Mouse (Mus musculus) cerebellum, adult 11 months (tissue): ENCODE results near the gene Vstm4.

Experiments used
- DNase-seq: peaks from one replicate; pipeline ENCODE4 v3.0.0; 2022

Gene Vstm4

DNA sequence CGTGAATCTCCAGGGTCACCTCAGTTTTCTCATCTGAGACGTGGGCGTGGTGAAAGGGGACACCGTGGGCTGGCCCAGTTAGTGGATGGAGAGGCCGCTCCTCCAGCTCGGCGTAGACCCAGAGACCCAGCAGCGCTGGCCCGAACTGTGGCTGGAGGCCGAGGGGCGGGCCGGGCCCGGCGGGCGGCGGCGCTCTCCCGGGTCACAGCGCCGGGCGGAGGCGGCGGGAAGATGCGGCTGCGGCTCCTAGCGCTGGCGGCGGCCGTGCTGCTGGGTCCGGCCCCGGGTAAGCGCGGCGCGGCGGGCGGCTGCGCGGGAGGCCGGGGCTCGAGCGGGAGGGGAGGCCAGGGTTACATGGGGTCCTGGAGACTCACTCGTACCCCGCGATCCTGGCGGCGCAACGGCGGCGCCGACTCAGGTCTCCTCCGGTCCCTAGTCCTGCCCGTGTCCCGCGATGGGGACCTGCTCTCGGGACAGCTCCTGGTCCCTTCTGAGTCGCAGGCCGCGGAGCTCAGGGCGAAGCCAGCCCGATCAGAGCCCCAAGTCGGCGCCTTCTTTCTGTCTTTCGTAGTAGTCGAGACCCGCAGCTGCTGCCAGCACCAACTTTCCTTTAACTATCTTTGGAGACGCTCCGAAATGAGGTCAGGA, at the start of gene Vstm4:
Gene Vstm4 (plus strand): TSS at position 76 of the 648 bp plus-strand sequence.
- DNase-seq = peak; percentile 6

DNA sequence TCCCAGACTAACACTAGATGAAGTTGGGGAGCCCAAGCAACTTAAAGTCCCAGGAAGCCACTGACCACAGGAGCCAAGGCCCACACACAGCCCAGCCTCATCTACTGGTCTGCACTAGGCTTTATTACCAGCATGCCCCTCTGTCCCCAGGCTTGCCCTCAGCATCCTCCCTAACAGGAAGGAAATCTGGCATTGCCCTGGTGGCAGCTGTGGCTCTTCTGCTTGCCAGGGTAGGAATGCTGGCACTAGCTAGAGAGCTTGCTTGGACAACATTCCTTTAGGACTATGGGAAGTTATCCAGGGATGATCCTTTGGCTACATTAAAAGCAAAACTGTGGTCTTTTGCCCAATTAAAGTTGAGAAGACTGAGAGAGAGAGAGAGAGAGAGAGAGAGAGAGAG, 46.4 kb upstream of the Vstm4 start:
- no peak for DNase-seq

DNA sequence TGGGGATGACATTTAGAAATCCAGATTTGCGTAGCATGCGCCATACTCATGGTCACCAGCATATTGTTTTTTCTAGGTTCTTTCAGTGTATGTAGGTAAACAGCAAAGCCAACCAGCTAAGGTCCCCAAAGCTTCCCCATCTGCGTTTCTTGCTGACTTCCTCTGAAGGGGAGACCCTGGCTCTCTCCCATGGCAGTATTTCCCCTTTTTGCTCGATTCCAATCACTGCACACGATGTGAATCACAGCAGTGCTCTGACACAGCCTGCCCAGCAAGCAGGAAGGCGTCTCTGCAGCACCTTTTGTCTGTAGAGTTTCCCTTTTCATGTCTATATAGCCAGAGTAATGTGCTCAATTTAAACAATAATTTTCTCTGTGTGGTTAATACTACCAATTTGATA, 44.1 kb upstream of the Vstm4 start:
- DNase-seq = no peak

DNA sequence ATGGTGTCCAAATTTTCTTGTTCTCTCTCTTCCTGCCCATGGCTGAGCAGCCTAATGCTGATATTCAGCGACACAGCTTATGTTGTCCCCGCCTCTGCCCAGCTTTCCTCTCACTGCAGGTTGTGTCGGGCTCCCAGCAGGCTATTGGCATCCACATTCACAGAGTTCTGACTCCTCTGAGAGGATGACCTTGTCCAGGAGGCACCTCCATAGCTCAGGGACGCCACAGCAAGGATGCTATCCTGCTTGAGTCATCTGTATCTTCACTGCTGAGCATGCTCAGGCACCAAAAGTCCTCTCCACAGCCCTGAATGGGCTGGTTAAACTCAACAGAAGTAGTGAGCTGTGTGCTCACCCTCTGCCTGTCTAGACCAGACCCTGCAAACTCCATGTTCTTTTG, 41.6 kb upstream of the Vstm4 start:
- DNase-seq = no peak

DNA sequence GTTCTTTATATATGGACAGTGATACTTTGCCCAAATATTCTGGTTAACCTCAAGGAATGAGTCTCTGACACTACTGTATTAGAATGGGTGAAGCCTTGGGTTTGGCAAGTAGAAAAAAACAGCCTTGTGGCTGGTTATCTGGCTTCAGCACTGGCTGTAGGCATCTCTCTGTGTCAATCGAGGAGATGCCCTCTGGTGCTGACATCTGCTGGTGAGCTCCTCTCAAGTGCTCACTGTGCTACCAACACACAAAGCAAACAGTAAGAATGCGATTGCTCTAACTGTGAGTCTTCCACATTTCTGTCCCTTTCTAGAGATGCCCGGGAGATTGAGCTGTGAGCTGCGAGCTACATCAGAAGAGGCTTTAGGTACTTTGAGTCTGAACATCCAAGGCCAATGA, 40.0 kb upstream of the Vstm4 start:
- DNase-seq = no peak

DNA sequence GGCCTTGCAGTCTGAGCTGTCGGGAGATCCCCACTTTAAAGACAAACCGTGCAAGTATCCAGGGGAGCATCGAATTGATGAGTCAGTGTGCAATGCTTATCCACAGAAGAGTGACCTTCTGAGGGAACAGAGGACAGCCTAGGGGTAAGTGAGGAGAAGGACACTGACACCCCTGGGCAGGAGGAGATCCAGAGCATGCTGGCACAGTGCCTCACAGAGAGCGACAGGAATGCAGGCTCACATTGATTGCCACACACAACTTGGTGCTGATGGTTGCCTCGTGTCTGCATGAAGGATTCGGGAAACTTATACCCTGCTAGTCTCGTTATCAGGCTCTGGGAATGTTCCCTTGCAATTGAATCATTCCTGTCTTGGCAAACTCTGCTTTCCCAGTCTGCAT, 39.3 kb upstream of the Vstm4 start:
- DNase-seq = no peak

DNA sequence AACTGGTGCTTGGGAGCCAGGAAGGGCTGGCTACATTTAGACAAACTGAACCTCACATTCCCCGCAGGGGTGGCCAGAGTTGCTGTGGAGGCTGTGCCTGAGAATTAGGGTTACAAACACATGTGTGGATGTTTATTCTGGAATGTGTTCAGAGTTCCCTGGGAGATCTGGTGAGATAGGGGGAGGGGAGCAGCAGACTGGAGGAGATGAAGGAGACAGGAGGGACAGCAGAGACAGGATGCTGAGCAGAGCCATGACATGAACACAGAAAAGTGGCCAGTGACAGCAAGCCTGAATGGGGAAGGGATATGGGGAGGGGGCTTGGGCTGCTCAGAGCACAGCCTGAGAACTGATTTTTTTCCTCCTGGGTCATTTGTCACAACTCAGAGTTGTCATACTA, 37.3 kb upstream of the Vstm4 start:
- no peak for DNase-seq

DNA sequence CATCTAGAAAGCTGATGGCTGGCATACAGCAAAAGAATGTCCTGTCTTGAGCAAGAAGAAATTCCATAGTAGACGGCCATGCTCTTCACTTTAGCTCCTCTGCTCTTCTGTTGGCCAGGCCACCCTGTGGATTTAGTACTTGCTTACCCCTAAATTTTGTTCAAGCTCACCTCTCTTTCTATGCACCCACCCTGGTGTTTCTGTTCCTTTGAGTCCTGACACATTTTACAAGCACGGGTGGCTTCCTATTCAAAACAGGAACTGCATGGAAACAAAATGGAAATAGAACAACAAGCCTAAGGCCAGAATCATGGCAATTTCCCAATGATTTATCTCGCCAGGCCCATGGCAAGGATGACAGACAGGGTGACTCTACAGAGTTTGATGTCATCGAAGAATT, 33.7 kb upstream of the Vstm4 start:
- no peak for DNase-seq

DNA sequence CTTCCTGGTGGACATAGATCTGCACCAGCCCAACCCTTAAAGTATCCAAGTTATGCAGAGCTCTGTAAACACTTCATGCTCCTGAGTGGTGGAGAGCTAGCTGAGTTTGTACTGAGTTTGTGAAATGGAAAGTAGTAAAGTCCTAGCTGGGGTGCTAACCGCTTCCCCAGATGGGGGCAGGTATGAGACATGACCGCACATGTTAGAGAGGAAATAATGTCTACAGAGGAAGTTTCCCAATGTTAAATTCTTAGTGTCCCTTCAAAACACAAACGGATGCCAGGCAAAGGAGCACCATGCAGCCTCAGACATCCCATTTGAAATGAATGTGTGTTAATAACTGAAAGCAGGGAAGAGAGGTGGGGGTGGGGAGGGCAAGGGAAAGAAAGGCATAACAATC, 32.7 kb upstream of the Vstm4 start:
- DNase-seq = no peak

DNA sequence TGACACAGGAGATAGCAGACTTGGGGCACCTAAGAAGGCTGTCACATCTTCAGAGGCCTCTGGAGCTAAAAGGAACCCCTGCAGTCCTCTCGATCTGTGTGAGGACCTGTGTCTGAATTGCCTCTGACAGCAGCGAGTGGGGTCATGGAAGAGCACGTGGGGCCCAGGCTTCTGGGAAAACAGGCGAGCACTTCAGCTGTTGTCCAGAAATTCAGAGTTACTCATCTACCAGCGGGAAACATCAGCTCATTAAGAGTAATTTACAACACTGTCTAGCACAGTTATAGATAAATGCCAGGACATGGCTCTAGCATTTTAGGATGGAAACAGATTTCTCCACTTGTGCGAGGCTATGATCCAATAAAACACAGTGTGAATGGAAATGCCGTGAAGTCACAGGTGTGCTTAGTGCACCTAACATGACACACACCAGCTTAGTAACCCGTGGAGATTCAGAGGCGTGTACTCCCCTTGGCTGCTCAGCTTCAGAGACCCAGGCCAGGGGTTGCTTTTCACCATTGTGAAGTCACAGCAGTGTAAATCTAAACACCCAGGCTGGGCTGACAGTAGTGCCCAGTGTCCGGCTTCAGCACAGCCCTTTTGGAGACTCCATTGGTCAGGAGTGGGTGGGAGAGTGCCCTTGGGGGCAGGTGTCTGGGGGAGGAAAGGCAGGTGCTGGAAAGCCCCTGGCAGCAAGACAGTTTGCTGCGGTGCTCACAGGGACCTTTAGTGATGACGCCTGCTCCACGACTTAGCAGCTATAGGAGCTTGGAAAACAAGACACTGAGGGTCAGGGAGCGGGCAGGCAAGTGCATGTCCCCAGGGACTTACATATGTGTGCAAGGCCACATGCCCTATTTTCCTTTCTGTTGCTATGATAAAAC, 32.0 kb upstream of the Vstm4 start:
- no peak for DNase-seq

DNA sequence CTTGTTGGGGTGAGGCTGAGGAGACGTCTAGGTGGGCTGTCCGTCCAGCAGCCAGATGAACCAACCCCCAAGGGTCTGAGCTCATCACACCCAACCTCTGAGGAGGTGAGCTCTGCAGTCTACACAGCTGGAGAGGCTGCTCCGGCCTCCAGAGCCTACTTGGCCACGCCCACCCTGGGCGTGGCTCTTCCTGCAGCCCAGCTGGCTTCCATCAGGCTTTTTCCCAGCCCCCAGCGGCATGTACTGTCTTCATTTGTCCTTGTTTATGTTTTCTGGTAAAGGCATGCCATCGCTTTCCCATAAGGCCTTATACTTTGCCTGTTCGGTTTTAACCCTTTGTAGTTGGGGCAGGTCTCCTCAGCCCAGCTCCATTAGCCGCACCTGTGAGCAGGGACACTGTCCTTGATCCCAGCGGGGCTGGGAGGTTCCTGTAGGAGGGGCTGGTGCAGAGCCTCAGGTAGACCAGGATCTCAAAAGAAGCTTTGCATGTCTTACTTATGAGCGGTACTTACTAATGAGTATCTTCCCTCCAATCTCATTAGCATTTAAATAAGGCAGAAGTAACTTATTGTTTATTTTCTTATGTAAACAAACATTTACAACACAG, 31.0 kb upstream of the Vstm4 start:
- no peak for DNase-seq

DNA sequence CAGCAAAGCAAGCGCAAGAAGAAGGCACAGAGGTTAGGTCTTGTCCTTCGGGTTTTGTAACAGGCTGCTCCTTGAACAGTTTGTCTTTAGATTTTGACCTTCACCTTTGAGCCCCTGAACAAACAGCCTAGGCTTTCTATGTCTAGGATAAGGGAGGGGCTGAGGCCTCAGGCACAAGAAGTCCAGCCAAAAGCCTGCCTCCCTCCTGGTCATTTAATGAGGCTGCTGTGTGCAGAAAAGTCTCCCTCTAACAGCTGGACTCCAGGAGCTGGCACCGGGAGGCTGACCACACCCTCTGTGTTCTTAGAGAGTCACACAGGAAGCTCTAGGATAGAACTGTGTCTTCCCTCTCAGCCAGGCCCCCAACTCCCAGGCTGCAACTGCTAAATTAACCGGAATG, 29.4 kb upstream of the Vstm4 start:
- DNase-seq = no peak

DNA sequence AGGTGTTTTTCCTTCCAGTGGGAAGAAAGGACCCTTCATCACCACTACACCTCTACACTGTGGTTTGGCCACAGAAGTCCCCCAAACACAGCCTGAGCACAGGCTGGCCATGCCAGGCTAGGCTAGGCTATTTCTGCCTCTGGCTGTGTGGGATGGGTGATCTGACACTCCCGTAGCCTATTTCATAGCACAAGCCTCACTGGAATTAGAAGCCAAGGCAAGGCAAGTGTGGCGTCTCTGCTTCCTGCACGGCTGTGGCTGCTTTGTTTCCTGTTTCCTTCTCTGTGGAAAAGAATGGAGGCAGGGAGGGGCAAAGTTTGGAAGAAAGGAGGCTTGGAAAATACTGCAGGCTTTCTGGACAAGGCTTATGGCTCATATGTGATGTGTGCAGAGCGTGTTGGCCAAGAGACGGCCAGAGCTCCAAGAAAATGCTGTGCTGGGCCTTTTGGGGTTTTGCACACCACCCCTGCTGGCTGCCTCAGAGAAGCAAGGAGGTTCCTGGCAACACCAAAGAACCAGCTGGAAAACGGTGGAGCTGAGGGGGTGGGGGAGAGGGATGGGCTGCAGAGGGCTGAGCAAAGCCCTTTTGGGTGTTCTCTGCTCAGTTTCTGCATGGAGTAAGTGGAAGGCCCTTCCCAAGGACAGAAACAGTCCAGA, 28.4 kb upstream of the Vstm4 start:
- DNase-seq = no peak

DNA sequence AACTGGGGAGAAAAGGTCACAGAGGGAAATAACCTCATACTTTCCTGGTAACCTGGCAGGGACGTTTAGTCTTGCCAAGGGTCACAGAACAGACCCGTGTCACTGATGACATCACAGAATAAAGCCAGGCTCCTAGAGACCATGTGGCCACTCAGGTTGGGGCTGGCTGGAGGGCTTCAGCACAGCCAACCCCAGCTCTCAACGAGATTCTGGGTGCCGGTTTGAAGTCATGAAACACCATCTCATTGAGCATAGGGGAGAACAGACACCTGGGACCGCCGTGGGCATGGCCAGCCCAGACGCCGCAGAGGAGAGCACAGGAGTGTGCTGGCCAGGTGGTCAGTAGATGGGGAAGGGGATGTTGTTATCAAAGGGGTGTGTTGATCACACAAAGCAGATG, 22.7 kb upstream of the Vstm4 start, which contains the start of gene Fam170b:
Gene Fam170b (plus strand): TSS at position 116 of the 400 bp plus-strand sequence.
- no peak for DNase-seq

DNA sequence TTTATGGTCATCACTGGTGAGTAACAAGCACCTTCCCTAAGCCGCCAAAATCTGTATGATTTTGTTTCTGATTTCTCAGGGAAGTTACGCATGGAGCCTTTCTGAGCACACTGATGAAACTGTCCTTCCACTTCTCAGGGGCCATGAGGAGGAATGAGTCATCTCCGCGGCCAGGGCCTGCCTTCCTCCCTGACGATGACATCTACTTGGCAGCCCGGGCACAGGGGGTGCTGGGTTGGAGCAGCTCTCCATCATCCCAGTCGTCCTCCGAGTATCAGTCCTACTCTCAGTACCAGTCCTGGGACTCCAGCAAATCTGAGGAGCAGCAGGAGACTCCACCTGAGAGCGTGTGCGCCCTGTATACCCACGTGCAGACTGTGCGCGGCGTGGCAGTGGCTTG, 21.4 kb upstream of the Vstm4 start:
- DNase-seq = no peak

DNA sequence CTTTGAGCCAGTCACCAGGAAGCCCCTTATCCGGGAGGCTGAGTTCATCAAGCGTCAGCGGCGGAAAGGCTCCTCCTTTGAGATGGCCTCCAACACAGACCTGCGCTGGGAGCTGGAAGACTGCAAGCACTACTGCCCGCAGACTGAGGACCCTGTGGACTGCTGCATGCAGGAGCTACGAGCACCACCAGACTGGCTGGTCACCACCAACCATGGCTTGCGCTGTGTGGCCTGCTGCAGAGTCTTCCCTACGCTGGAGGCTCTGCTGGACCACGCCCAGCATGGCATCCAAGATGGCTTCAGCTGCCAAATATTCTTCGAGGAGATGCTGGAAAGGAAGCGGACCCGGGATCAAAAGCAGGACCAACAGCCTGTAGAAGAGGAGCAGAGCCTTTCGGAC, 21.0 kb upstream of the Vstm4 start:
- DNase-seq = no peak

DNA sequence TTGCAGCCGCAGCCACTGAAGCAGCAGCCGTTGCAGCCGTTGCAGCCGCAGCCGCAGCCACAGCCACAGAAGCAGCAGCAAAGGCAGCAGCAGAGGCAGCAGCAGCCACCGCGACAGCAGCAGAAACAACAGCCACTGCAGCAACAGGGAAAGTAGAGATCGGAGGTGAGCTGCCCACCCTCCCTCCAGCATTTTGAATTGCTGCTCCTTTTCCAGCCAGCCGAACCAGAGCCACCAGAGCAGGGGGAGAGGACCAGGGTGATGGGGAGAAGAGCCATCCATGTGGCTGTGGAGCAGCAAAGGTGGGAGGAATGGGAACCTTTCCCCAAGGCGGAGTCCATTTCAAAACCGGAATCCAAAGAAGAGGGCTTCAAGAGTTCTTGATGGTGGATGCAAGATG, 20.4 kb upstream of the Vstm4 start:
- DNase-seq = no peak

DNA sequence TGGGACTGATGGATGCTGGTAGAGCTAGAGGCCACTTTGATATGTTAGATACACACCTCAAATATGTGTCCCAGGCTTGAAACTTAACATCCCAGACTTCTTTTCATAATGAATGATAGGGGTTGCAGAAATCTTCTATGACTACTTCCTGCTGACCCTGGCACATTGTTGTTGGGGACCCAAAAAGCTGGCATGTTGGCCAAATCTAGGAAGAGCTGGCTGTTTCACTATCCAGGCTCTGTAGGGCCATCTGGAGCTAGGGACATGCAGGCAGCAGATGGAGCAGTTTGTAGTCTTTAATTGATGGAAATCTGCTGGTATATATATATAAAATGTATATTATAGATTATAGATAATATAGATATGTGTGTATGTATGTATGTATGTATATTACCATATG, 14.5 kb upstream of the Vstm4 start:
- no peak for DNase-seq

DNA sequence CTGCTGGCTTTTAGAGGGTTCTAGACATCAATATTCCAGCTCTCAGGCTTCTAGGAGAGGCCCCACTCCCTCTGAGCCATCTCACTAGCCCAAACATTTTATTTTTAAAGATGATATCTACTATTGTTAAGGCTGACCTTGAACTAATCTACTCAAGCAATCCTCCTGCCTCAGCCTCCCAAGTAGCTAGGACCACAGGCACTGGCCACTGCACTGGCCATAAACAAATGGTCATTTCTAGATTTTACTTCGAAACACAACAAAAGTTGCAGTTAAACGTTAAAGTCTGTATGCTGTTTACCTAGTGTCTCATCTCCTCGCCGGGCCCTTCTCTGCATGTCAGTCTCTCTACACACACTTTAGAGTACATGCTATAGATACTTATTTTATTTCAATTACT, 2.5 kb upstream of the Vstm4 start:
- no peak for DNase-seq

DNA sequence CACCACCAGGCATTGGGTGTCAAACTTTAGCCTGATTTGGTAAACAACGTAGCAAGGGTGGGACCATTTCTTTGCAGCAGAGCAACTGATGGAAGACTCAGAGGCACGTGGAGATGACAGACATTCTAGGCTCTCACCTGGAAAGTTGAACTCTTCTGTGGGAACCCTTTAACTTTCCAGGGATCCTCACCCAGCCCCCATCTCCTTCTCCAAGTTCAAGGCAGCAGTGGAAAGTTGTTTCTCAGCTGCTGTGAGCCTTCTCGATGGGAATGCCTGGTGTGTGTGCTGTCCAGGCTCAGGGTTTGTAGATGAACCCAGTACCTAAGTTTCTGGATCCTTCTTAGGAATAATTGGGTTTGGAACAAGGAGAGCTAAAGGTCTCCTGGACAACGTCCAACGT, 310 bp upstream of the Vstm4 start:
- DNase-seq = no peak

DNA sequence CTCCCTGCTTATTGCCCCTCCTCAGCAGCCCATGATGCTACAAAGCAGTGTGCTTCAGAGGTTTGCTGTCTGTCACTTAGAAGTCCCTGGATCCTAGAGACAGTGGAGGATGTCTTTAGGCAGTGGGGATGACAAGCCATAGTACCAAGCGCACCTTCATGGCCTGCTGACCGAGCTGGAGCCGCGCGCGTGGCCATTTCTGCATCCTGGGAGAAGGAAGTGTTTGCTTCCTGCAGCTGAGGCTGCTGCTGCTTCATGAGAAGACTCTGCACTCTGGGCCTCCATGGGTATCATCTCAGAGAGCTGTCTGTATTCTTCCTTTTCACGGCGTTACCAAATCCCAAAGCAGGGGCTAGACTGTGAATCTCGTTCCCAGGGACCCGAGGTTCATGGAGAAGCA, 1.8 kb downstream of the Vstm4 start:
- no peak for DNase-seq

DNA sequence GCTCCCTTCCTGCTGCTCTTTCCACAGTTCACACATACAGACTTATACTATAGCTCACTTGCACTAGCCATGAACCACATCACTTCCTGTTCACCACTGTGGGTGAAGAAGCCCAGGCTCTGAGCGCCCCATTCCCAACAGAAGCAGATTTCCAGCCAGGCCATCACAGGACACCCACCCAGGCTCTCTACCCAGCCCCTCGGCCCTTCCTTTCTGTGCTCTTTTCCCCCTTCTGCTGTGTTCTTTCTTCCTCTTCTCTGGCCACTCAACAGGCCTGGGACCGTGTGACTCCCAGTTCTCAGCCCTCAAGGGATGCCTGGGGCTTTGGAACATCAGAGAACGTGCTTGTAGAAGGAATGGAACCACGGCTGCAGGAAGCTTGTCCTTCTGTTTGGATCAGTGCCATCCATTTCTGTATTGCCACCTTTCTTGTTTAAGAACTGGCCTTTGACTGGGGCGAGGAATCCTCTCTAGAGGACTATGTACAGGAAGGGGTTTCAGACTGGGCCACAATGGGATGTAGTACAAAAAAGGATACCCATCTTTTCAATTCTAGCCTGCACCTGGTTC, 2.5 kb downstream of the Vstm4 start:
- DNase-seq = no peak

DNA sequence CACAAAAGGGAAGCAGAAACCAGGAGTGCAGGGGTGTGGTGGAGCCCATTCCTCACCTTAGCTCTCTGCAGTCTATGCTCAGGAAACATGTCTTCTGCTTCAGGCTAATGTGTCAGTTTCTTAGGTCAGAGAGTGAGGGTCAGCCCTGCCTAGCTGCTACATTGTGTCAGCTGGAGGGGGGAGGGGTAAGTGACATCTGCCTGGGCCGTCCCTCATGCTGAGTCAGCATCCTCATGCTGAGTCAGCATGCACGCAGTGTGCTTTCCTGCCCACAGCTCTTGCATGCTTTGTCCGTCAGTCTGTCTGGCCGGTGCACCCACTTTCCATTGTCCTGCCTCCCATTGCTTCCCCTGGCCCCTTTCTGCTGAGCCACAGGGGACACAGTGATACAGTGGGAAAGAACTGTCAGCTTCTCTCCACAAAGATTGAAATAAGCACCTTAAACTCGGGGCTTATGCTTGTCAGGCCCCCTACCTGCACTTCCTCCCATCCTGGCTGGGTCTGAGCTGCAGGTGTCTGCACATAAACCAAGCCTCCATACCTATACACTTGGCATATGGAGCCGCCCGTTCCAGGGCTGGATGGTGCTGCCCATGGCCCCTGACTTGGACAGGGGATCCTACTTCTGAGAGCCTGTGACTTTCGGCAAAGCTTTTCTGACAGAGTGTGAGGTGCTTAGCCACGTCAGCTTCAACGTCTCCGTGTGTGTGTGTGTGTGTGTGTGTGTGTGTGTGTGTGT, 3.4 kb downstream of the Vstm4 start:
- no peak for DNase-seq
